Mouse (Mus musculus): ENCODE measurements around the gene Fezf2. TPM values are rescaled to one million over a fixed set of nuclear protein-coding genes. Genes with fewer than 3 reads are reported as not detected.

The Fezf2 gene
- polyA plus RNA-seq, 1 experiment, result not detected

- no peak for TF ChIP-seq CTCF (IDR thresholded peaks at IDR 0.05; ENCODE audit: low read depth, low read length)
- TF ChIP-seq POLR2A (IDR thresholded peaks at IDR 0.05; ENCODE audit: borderline replicate concordance, low read depth, low read length), result no peak
- no peak overlapping the region for H3K4me3 ChIP-seq (ENCODE audit: insufficient read depth, low read length)
- no peaks in the 10 kb centered on the region for H3K4me1 ChIP-seq (ENCODE audit: control insufficient read depth, insufficient read depth, low read length)
- no peak overlapping the region for H3K27ac ChIP-seq (ENCODE audit: insufficient read depth, low read depth, low read length)
Measured at GRCm38 (mm10) chr14:12334925-12335324, 13.1 kb downstream of the Fezf2 start.

- H3K4me3 ChIP-seq (ENCODE audit: insufficient read depth, low read length), result no peak overlapping the region
- no peak for TF ChIP-seq CTCF (IDR thresholded peaks at IDR 0.05; ENCODE audit: low read depth, low read length)
- TF ChIP-seq POLR2A (IDR thresholded peaks at IDR 0.05; ENCODE audit: borderline replicate concordance, low read depth, low read length), result no peak
- no peaks in the 10 kb centered on the region for H3K4me1 ChIP-seq (ENCODE audit: control insufficient read depth, insufficient read depth, low read length)
- H3K27ac ChIP-seq (ENCODE audit: insufficient read depth, low read depth, low read length), result no peak overlapping the region
Measured at GRCm38 (mm10) chr14:12333622-12334021, 14.4 kb downstream of the Fezf2 start.

- no peak overlapping the region for H3K27ac ChIP-seq (ENCODE audit: insufficient read depth, low read depth, low read length)
- H3K4me3 ChIP-seq (ENCODE audit: insufficient read depth, low read length), result no peak overlapping the region
- H3K4me1 ChIP-seq (ENCODE audit: control insufficient read depth, insufficient read depth, low read length), result no peaks in the 10 kb centered on the region
- TF ChIP-seq CTCF (IDR thresholded peaks at IDR 0.05; ENCODE audit: low read depth, low read length) (no peak), POLR2A (IDR thresholded peaks at IDR 0.05; ENCODE audit: borderline replicate concordance, low read depth, low read length) (no peak)
Measured at GRCm38 (mm10) chr14:12303106-12303505, 44.9 kb downstream of the Fezf2 start.

- H3K4me1 ChIP-seq (ENCODE audit: control insufficient read depth, insufficient read depth, low read length), result no peaks in the 10 kb centered on the region
- TF ChIP-seq POLR2A (IDR thresholded peaks at IDR 0.05; ENCODE audit: borderline replicate concordance, low read depth, low read length) (no peak), CTCF (IDR thresholded peaks at IDR 0.05; ENCODE audit: low read depth, low read length) (no peak)
- no peak overlapping the region for H3K27ac ChIP-seq (ENCODE audit: insufficient read depth, low read depth, low read length)
- H3K4me3 ChIP-seq (ENCODE audit: insufficient read depth, low read length), result no peak overlapping the region
Measured at GRCm38 (mm10) chr14:12300677-12301076, 47.3 kb downstream of the Fezf2 start.

GRCm38 (mm10) chr14:12300275-12300674 is 47.7 kb downstream of the Fezf2 start:
- Histone ChIP-seq H3K27ac (ENCODE audit: insufficient read depth, low read depth, low read length) (no peak overlapping the region), H3K4me1 (ENCODE audit: control insufficient read depth, insufficient read depth, low read length) (no peaks in the 10 kb centered on the region), H3K4me3 (ENCODE audit: insufficient read depth, low read length) (no peak overlapping the region)
- TF ChIP-seq CTCF (IDR thresholded peaks at IDR 0.05; ENCODE audit: low read depth, low read length) (no peak), POLR2A (IDR thresholded peaks at IDR 0.05; ENCODE audit: borderline replicate concordance, low read depth, low read length) (no peak)

GRCm38 (mm10) chr14:12299654-12300053 is 48.3 kb downstream of the Fezf2 start:
- no peak overlapping the region for H3K4me3 ChIP-seq (ENCODE audit: insufficient read depth, low read length)
- no peak overlapping the region for H3K27ac ChIP-seq (ENCODE audit: insufficient read depth, low read depth, low read length)
- TF ChIP-seq CTCF (IDR thresholded peaks at IDR 0.05; ENCODE audit: low read depth, low read length) (no peak), POLR2A (IDR thresholded peaks at IDR 0.05; ENCODE audit: borderline replicate concordance, low read depth, low read length) (no peak)
- no peaks in the 10 kb centered on the region for H3K4me1 ChIP-seq (ENCODE audit: control insufficient read depth, insufficient read depth, low read length)

GRCm38 (mm10) chr14:12299171-12299570 is 48.8 kb downstream of the Fezf2 start:
- TF ChIP-seq CTCF (IDR thresholded peaks at IDR 0.05; ENCODE audit: low read depth, low read length), result no peak
- no peak for TF ChIP-seq POLR2A (IDR thresholded peaks at IDR 0.05; ENCODE audit: borderline replicate concordance, low read depth, low read length)
- Histone ChIP-seq H3K4me3 (ENCODE audit: insufficient read depth, low read length) (no peak overlapping the region), H3K27ac (ENCODE audit: insufficient read depth, low read depth, low read length) (no peak overlapping the region), H3K4me1 (ENCODE audit: control insufficient read depth, insufficient read depth, low read length) (no peaks in the 10 kb centered on the region)

GRCm38 (mm10) chr14:12296391-12296790 is 51.6 kb downstream of the Fezf2 start:
- Histone ChIP-seq H3K4me1 (ENCODE audit: control insufficient read depth, insufficient read depth, low read length) (no peaks in the 10 kb centered on the region), H3K4me3 (ENCODE audit: insufficient read depth, low read length) (no peak overlapping the region), H3K27ac (ENCODE audit: insufficient read depth, low read depth, low read length) (no peak overlapping the region)
- TF ChIP-seq POLR2A (IDR thresholded peaks at IDR 0.05; ENCODE audit: borderline replicate concordance, low read depth, low read length) (no peak), CTCF (IDR thresholded peaks at IDR 0.05; ENCODE audit: low read depth, low read length) (no peak)

Other genes with a start within 250 kb of the Fezf2 start
- gene Gm49355, start 64.2 kb downstream of the Fezf2 start, polyA plus RNA-seq (2012; ENCODE audit: insufficient read depth, insufficient read length, missing spikeins), result 0.25 and 0.35 TPM in 2 replicates
- gene 3830406C13Rik, start 64.0 kb downstream of the Fezf2 start, polyA plus RNA-seq (2012; ENCODE audit: insufficient read depth, insufficient read length, missing spikeins), result 43.6 and 48.0 TPM in 2 replicates